Mouse (Mus musculus) bone marrow macrophage, adult 2 months (primary cell): ENCODE data around the gene Ccdc78.

Source experiments
- CTCF ChIP-seq: IDR thresholded peaks from 2 replicates; pipeline ENCODE4 v1.5.1; 2012; ENCODE audit warnings: low read depth, mild to moderate bottlenecking, low read length, moderate library complexity
- POLR2A ChIP-seq: IDR thresholded peaks from 2 replicates; pipeline ENCODE4 v1.6.1; 2012; ENCODE audit warnings: mild to moderate bottlenecking, low read depth, low read length, borderline replicate concordance

GRCm38 (mm10) chr17:25833291-25833663 is 46.9 kb downstream of the Ccdc78 start, which contains the start of gene Stub1:
- TF ChIP-seq CTCF, result no peak
- TF ChIP-seq POLR2A, result no peak
